Comparison of ENCODE assay signal across 10 mouse cellular contexts in the genomic region with DNA sequence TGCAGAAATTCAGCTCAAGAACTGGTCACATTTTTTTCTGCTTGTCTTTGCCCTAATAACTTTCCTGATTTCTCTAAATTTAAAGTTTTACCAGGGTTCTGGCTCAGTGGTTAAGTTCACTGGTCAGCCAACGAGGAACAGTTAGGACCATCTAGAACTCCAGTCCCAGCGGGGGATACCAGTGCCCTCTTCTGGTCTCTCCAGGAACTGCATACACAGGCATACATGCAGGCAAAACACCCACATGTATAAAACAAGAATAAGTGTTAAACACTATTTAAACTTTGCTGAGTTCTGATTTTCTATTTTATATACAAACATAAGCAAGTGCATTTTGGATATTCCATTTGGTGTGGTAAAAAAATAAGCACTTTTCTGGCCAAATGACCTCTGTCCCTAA. TPM values are rescaled to one million over a fixed set of nuclear protein-coding genes. Genes with fewer than 3 reads are reported as not detected.
DNase-seq lines count a peak whose midpoint lies in the region; ATAC-seq lines count a peak whose summit lies in the region.
"Had no signal": no experiment of that assay in that cellular context is flagged by ENCODE, and none has a peak within 500 bp of the region (broad histone marks: within the 10 kb centered on the region; RNA-seq: fewer than 3 reads in every experiment).

No protein-coding gene starts in this region.

- H3K9me3 ChIP-seq in hindbrain, embryonic 10.5 days = no peaks in the 10 kb centered on the region
- H3K9me3 ChIP-seq in hindbrain, embryonic 13.5 days = no peaks in the 10 kb centered on the region
- H3K9me3 ChIP-seq in midbrain, embryonic 11.5 days (ENCODE audit: control insufficient read depth, low read length) = no peaks in the 10 kb centered on the region
- no peaks in the 10 kb centered on the region for H3K9me3 ChIP-seq in midbrain, embryonic 15.5 days
- H3K9me3 ChIP-seq in limb, embryonic 11.5 days (ENCODE audit: control insufficient read depth, low read length) = no peaks in the 10 kb centered on the region
- H3K9me3 ChIP-seq: hindbrain, embryonic 15.5 days had no signal

- H3K4me3 ChIP-seq in hindbrain, embryonic 10.5 days = no peak overlapping the region
- no peak overlapping the region for H3K4me3 ChIP-seq in hindbrain, embryonic 13.5 days
- no peak overlapping the region for H3K4me3 ChIP-seq in midbrain, embryonic 11.5 days (ENCODE audit: low read depth, low read length)
- no peak overlapping the region for H3K4me3 ChIP-seq in midbrain, embryonic 15.5 days
- no peak overlapping the region for H3K4me3 ChIP-seq in limb, embryonic 11.5 days (ENCODE audit: low read depth, low read length)
- H3K4me3 ChIP-seq: hindbrain, embryonic 15.5 days; myocyte had no signal

- H3K4me2 ChIP-seq in hindbrain, embryonic 13.5 days = no peak overlapping the region
- H3K4me2 ChIP-seq in midbrain, embryonic 11.5 days = no peak overlapping the region
- H3K4me2 ChIP-seq in midbrain, embryonic 15.5 days = no peak overlapping the region
- H3K4me2 ChIP-seq in limb, embryonic 11.5 days (ENCODE audit: low read depth, severe bottlenecking) = no peak overlapping the region
- H3K4me2 ChIP-seq: hindbrain, embryonic 15.5 days had no signal

- no peak for ATAC-seq in hindbrain, embryonic 13.5 days (ENCODE audit: low FRiP score)
- ATAC-seq in midbrain, embryonic 11.5 days (ENCODE audit: low FRiP score) = no peak
- no peak for ATAC-seq in midbrain, embryonic 15.5 days (replicated peaks)
- ATAC-seq in limb, embryonic 11.5 days (ENCODE audit: insufficient number of reproducible peaks, low FRiP score, low TSS enrichment, low read depth) = no peak

- no peak overlapping the region for H3K9ac ChIP-seq in hindbrain, embryonic 13.5 days
- no peak overlapping the region for H3K9ac ChIP-seq in midbrain, embryonic 11.5 days (ENCODE audit: low read length)
- H3K9ac ChIP-seq in midbrain, embryonic 15.5 days = no peak overlapping the region
- H3K9ac ChIP-seq in limb, embryonic 11.5 days (ENCODE audit: low read length) = no peak overlapping the region
- H3K9ac ChIP-seq: hindbrain, embryonic 15.5 days had no signal

- WGBS in hindbrain, embryonic 10.5 days = 65% methylated on average over 2 of the region's 2 CpGs
- 63% methylated on average over 2 of the region's 2 CpGs for WGBS in hindbrain, embryonic 13.5 days
- 57% methylated on average over 2 of the region's 2 CpGs for WGBS in midbrain, embryonic 11.5 days
- 54% methylated on average over 2 of the region's 2 CpGs for WGBS in midbrain, embryonic 15.5 days
- WGBS in limb, embryonic 11.5 days = 62% methylated on average over 2 of the region's 2 CpGs

- no peak overlapping the region for H3K27ac ChIP-seq in hindbrain, embryonic 10.5 days
- no peak overlapping the region for H3K27ac ChIP-seq in hindbrain, embryonic 13.5 days
- H3K27ac ChIP-seq in midbrain, embryonic 11.5 days (ENCODE audit: low read depth, low read length) = no peak overlapping the region
- no peak overlapping the region for H3K27ac ChIP-seq in midbrain, embryonic 15.5 days
- H3K27ac ChIP-seq in limb, embryonic 11.5 days (replicated peaks; ENCODE audit: low read depth, low read length) = no peak overlapping the region
- H3K27ac ChIP-seq: hindbrain, embryonic 15.5 days had no signal

- DNase-seq in hindbrain, embryonic 10.5 days (ENCODE audit: low spot score) = peak; percentile 45
- peak; percentile 77 for DNase-seq in midbrain, embryonic 11.5 days (ENCODE audit: low spot score, missing footprints)
- peak; percentile 27 for DNase-seq in NIH3T3 (ENCODE audit: low read depth)
- peak; percentile 52 for DNase-seq in limb, embryonic 11.5 days (ENCODE audit: low spot score)
- DNase-seq in frontal cortex, postnatal 36 days (ENCODE audit: low spot score in 2 of 2) = no peak

- no peaks in the 10 kb centered on the region for H3K27me3 ChIP-seq in hindbrain, embryonic 10.5 days (ENCODE audit: insufficient read depth, poor library complexity, severe bottlenecking)
- H3K27me3 ChIP-seq in hindbrain, embryonic 13.5 days = no peaks in the 10 kb centered on the region
- H3K27me3 ChIP-seq in midbrain, embryonic 11.5 days (ENCODE audit: control insufficient read depth, insufficient read depth, low read length) = no peaks in the 10 kb centered on the region
- H3K27me3 ChIP-seq in midbrain, embryonic 15.5 days (replicated peaks) = no peaks in the 10 kb centered on the region
- H3K27me3 ChIP-seq in limb, embryonic 11.5 days (ENCODE audit: control insufficient read depth, insufficient read depth, low read length) = no peaks in the 10 kb centered on the region
- H3K27me3 ChIP-seq: hindbrain, embryonic 15.5 days had no signal

- H3K4me1 ChIP-seq in hindbrain, embryonic 10.5 days (replicated peaks) = peaks cover 15% of the 10 kb centered on the region
- peaks cover 4% of the 10 kb centered on the region; the same call in 1 of the 2 replicates for H3K4me1 ChIP-seq in hindbrain, embryonic 13.5 days (replicated peaks)
- H3K4me1 ChIP-seq in midbrain, embryonic 11.5 days (ENCODE audit: control insufficient read depth, insufficient read depth, low read length) = no peaks in the 10 kb centered on the region
- no peaks in the 10 kb centered on the region for H3K4me1 ChIP-seq in midbrain, embryonic 15.5 days
- no peaks in the 10 kb centered on the region for H3K4me1 ChIP-seq in limb, embryonic 11.5 days (ENCODE audit: control insufficient read depth, insufficient read depth, low read length)
- H3K4me1 ChIP-seq: hindbrain, embryonic 15.5 days had no signal

- no peaks in the 10 kb centered on the region for H3K36me3 ChIP-seq in hindbrain, embryonic 10.5 days
- no peaks in the 10 kb centered on the region for H3K36me3 ChIP-seq in hindbrain, embryonic 13.5 days
- H3K36me3 ChIP-seq in midbrain, embryonic 11.5 days (ENCODE audit: control insufficient read depth, insufficient read depth, low read length) = no peaks in the 10 kb centered on the region
- H3K36me3 ChIP-seq in midbrain, embryonic 15.5 days (replicated peaks) = no peaks in the 10 kb centered on the region
- H3K36me3 ChIP-seq in limb, embryonic 11.5 days (ENCODE audit: control insufficient read depth, insufficient read depth, low read length) = no peaks in the 10 kb centered on the region
- H3K36me3 ChIP-seq: hindbrain, embryonic 15.5 days had no signal

RNA-seq across cellular contexts. Expression of a gene that starts 8.2 kb away (rescaled TPM):
- polyA plus RNA-seq in hindbrain, embryonic 10.5 days (2016; fragmentation: Nextera tagmentation; extraction: Ambion mirVana) = 24.8 and 45.5 TPM in 2 replicates
- 11.1 and 16.6 TPM in 2 replicates for polyA plus RNA-seq in hindbrain, embryonic 13.5 days (2015; fragmentation: Nextera tagmentation; extraction: Ambion mirVana)
- polyA plus RNA-seq in midbrain, embryonic 11.5 days (2014; fragmentation: Nextera tagmentation; extraction: Ambion mirVana) = 19.2 and 20.1 TPM in 2 replicates
- polyA plus RNA-seq in midbrain, embryonic 15.5 days (2015; fragmentation: Nextera tagmentation; extraction: Ambion mirVana) = 5.1 and 6.0 TPM in 2 replicates
- polyA plus RNA-seq in limb, embryonic 11.5 days (2014; fragmentation: Nextera tagmentation; extraction: Ambion mirVana) = 0.24 TPM in 1 of 2 replicates, not detected in the other
- polyA plus RNA-seq: gonadal fat pad, adult 2 months; myocyte had no signal

Comparison
In these comparisons a context has a peak if more than half of its experiments do, and no peak if none do; other contexts are left out.
1. DNase-seq: peak in hindbrain, embryonic 10.5 days (single experiment), midbrain, embryonic 11.5 days (single experiment), NIH3T3 (single experiment) and limb, embryonic 11.5 days (single experiment); none in frontal cortex, postnatal 36 days (0 of 2).